Mouse (Mus musculus): ENCODE data around the gene Lpcat4. TPM values are rescaled to one million over a fixed set of nuclear protein-coding genes. Genes with fewer than 3 reads are reported as not detected.
"Not testable (repeated sequence)": the region's sequence is repeated elsewhere in the genome, so short reads cannot be mapped to it uniquely, and the experiment has no call there.

Gene Lpcat4
- total RNA-seq, 2 experiments from 2014 or later, result 121 to 122 TPM

DNA sequence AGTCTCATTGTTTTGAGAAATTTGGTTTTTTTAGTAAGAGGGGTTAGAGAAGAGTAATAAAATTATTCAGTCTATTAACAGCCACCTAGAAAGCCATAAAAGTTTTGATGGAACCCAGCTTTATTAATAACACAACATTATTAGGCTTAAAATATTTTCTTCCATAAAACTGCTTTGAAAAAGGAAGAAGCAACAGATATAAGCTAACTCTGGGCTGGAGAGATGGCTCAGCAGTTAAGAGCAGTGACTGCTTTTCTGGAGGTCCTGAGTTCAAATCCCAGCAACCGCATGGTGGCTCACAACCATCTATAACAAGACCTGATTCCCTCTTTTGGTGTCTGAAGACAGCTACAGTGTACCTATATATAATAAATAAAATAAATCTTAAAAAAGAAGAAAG is 46.8 kb downstream of the Lpcat4 start:
- DNase-seq (ENCODE audit: low spot score in 2 of 2); intact Hi-C loops (cut with DNase I): not testable (repeated sequence)

DNA sequence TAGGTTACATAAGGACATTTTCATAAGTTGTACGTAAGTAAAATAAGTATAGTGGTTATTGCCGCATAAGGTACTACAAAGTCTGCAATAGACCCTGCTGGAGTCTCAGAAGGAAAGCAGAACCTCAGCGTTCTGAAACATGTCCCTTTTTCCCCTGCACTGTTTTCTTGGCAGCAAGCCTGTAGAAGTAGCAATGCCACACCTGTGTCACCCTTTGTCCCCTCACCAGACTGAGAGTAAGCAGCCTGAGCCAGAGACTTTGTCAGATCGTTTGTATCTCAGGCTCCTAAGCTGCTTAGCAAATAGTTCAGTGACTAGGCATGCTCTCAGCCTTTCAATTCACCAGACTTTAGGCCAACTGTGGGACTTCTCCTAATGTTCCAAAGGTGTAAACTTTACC is 47.8 kb downstream of the Lpcat4 start:
- intact Hi-C loops (cut with DNase I), result no loop called here
- no peak for DNase-seq (ENCODE audit: low spot score in 2 of 2)

DNA sequence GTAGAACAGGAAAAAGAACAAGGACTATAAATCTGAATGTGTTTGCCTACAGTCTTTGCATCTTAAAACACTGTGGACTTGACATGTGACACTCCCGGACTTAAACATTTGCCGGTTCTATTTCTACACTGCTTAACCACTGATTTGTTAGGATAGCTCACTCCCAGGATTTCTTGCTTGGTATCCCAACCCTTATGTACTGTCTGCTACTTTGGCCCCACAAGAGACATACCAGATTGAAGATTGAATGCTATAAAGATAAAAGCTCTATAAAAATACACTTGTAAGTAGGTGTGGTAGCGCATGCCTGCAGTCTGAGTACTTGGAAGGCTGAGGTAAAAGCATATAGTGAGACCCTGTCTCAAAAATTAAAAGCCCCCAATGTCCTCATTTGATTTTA is 50.2 kb downstream of the Lpcat4 start:
- intact Hi-C loops (cut with DNase I), result no loop called here
- DNase-seq (ENCODE audit: low spot score in 2 of 2), result no peak

DNA sequence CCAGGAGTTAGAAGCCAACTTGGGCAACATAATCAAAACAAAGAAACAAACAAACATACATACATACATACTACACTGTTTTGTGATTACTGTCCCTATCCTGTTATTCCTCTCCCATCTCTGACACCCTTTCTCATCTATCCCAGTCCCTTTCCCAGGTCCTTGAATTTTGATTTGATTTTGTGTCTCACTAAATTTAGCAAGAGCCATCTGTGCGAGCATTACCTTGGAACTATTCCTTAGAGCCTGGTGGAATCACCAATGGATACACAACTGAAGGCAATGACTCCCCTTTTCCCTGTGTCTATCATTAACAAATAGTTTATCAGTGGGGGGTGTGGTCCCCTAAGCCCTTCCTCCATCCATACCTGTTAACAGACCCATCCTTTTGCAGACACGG is 53.6 kb downstream of the Lpcat4 start:
- DNase-seq (ENCODE audit: low spot score in 2 of 2), result no peak
- intact Hi-C loops (cut with DNase I), result no loop called here

DNA sequence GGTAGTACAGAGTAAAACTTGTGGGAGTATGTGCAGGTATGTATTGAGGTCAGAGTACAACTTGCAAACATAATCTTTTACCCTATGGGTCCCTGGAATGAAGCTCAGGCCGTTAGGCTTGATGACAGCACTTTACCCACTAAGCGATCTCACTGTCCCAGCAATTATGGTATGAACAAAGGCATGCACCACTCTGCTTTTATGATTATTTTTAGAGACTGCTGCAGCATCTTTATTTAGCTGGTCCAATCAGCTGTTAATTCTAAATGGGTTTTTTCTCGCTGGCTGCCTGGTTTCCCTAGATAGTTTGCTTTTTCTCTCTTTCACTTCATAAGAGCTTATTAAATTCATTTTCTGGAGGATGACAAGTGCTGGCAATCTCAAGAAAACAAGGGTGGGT is 56.9 kb downstream of the Lpcat4 start:
- intact Hi-C loops (cut with DNase I), result no loop called here
- peak; percentile 41 to 63 for DNase-seq (ENCODE audit: low spot score in 2 of 2)

Other genes with a start within 250 kb of the Lpcat4 start
- gene Olfr1309, start 249.2 kb upstream of the Lpcat4 start, total RNA-seq (2021), result not detected
- not detected for gene Olfr1310, start 226.8 kb upstream of the Lpcat4 start, total RNA-seq (2021)
- not detected for gene Olfr1311, start 215.1 kb upstream of the Lpcat4 start, total RNA-seq (2021)
- not detected for gene Olfr1312, start 189.2 kb upstream of the Lpcat4 start, total RNA-seq (2021)
- gene Olfr1313, start 161.6 kb upstream of the Lpcat4 start, total RNA-seq (2021), result not detected
- not detected for gene Olfr1314, start 142.7 kb upstream of the Lpcat4 start, total RNA-seq (2021)
- gene Olfr1315-ps1, start 124.0 kb upstream of the Lpcat4 start, total RNA-seq (2021), result not detected
- gene Olfr1316, start 104.5 kb upstream of the Lpcat4 start, total RNA-seq (2021), result not detected
- gene Olfr1317, start 99.1 kb upstream of the Lpcat4 start, total RNA-seq (2021), result not detected
- gene Olfr1318, start 85.3 kb upstream of the Lpcat4 start, total RNA-seq (2021), result not detected
- not detected for gene Nutm1, start 19.8 kb downstream of the Lpcat4 start, total RNA-seq (2021)
- 10 to 100 TPM; 70.2 to 71.9 TPM for gene Nop10, start 22.5 kb downstream of the Lpcat4 start, total RNA-seq (2021)
- gene Slc12a6, start 26.4 kb downstream of the Lpcat4 start, total RNA-seq (2021), result 100 to 1,000 TPM; 114 to 125 TPM
- gene Gm21985, start 26.8 kb downstream of the Lpcat4 start, total RNA-seq (2021), result 1 to 10 TPM; 1.8 to 3.2 TPM
- 100 to 1,000 TPM; 178 to 180 TPM for gene Emc4, start 128.6 kb downstream of the Lpcat4 start, total RNA-seq (2021)
- 10 to 100 TPM; 11.9 to 13.0 TPM for gene Katnbl1, start 139.7 kb downstream of the Lpcat4 start, total RNA-seq (2021)
- gene Emc7, start 215.5 kb downstream of the Lpcat4 start, total RNA-seq (2021), result 10 to 100 TPM; 44.6 to 46.1 TPM
- gene Chrm5, start 241.3 kb downstream of the Lpcat4 start, total RNA-seq (2021), result 1 to 10 TPM; 1.1 to 3.6 TPM

Measured in left cerebral cortex, postnatal 14 days (tissue).